Mouse (Mus musculus) hindbrain, embryonic 16.5 days (tissue): ENCODE data around the gene Pzp. TPM values are rescaled to one million over a fixed set of nuclear protein-coding genes. Genes with fewer than 3 reads are reported as not detected.

Experiments
- ATAC-seq: fragments of 200-750 bp; cut with Nextera tagmentation; 2 replicates; pipeline ENCODE4 v1.8.0; 2017; ENCODE audit warnings: moderate TSS enrichment, moderate library complexity
- H3K27ac ChIP-seq: fragments of 300-500 bp; sonication (generic); 2 replicates; pipeline ENCODE4 v1.5.1; 2014; ENCODE audit warnings: low read depth, mild to moderate bottlenecking, control low read depth, low read length, moderate library complexity
- H3K27me3 ChIP-seq: fragments of 300-500 bp; sonication (generic); replicated peaks from 2 replicates; pipeline ENCODE4 v1.6.1; 2014; ENCODE audit warnings: low read length; ENCODE audit not compliant: control insufficient read depth, insufficient read depth
- H3K36me3 ChIP-seq: fragments of 300-500 bp; sonication (generic); 2 replicates; pipeline ENCODE4 v1.6.1; 2014; ENCODE audit warnings: mild to moderate bottlenecking, low read length, moderate library complexity, mixed read lengths; ENCODE audit not compliant: control insufficient read depth, insufficient read depth
- H3K4me1 ChIP-seq: fragments of 300-500 bp; sonication (generic); 2 replicates; pipeline ENCODE4 v1.6.1; 2014; ENCODE audit warnings: low read depth, low read length; ENCODE audit not compliant: control insufficient read depth, insufficient read depth
- H3K4me2 ChIP-seq: fragments of 300-500 bp; sonication (generic); 2 replicates; pipeline ENCODE4 v1.6.1; 2014; ENCODE audit warnings: mild to moderate bottlenecking, low read length, control low read depth, moderate library complexity
- H3K4me3 ChIP-seq: fragments of 300-500 bp; sonication (generic); 2 replicates; pipeline ENCODE4 v1.5.1; 2014; ENCODE audit warnings: mild to moderate bottlenecking, low read length, control low read depth, moderate library complexity
- H3K9ac ChIP-seq: fragments of 300-500 bp; sonication (generic); 2 replicates; pipeline ENCODE4 v1.6.1; 2014; ENCODE audit warnings: low read depth, mild to moderate bottlenecking, control low read depth, low read length, moderate library complexity
- H3K9me3 ChIP-seq: fragments of 300-500 bp; sonication (generic); 2 replicates; pipeline ENCODE4 v1.6.1; 2014; ENCODE audit warnings: mild to moderate bottlenecking, low read length, moderate library complexity; ENCODE audit not compliant: control insufficient read depth
- WGBS: fragments of 180-500 bp; shearing (Covaris S2); extraction: QIAGEN DNeasy Blood & Tissue Kit; methylation state at CpG from one replicate; pipeline ENCODE4 v1.1.7; 2014; 5-methylcytosine and 5-hydroxymethylcytosine counted together
- polyA plus RNA-seq: library from polyadenylated mRNA; unstranded; fragments of >200 nt; fragmentation: Nextera tagmentation; extraction: Ambion mirVana; gene quantifications from 2 replicates; pipeline ENCODE4 v1.2.1, GENCODE M21; 2015

The Pzp gene
- 0.10 and 0.34 TPM in 2 replicates for polyA plus RNA-seq

- no peak within 1 kb of the TSS for H3K9ac ChIP-seq
- no peaks in the 10 kb centered on the region for H3K4me1 ChIP-seq
- no peaks in the 10 kb centered on the region for H3K27me3 ChIP-seq
- WGBS, result 88% methylated on average over 4 of the region's 4 CpGs
- ATAC-seq, result no peak
- no peak within 1 kb of the TSS for H3K4me2 ChIP-seq
- no peak within 1 kb of the TSS for H3K27ac ChIP-seq
- no peaks in the 10 kb centered on the region for H3K9me3 ChIP-seq
- no peak within 1 kb of the TSS for H3K4me3 ChIP-seq
- no peaks in the 10 kb centered on the region for H3K36me3 ChIP-seq
These were observed at the start of gene Pzp for GRCm38 (mm10) chr6:128526601-128527000. Pzp (minus strand) TSS chr6:128526720.

- H3K4me1 ChIP-seq, result no peaks in the 10 kb centered on the region
- H3K36me3 ChIP-seq, result no peaks in the 10 kb centered on the region
- no peak overlapping the region for H3K9ac ChIP-seq
- 93% methylated on average over 11 of the region's 11 CpGs for WGBS
- H3K27ac ChIP-seq, result no peak overlapping the region
- no peaks in the 10 kb centered on the region for H3K9me3 ChIP-seq
- no peak overlapping the region for H3K4me3 ChIP-seq
- no peak overlapping the region for H3K4me2 ChIP-seq
- H3K27me3 ChIP-seq, result no peaks in the 10 kb centered on the region
- no peak for ATAC-seq
These were observed 40.1 kb upstream of the Pzp start for GRCm38 (mm10) chr6:128566589-128566988.

GRCm38 (mm10) chr6:128554049-128554448, 27.5 kb upstream of the Pzp start:
- H3K4me1 ChIP-seq, result no peaks in the 10 kb centered on the region
- H3K4me2 ChIP-seq, result no peak overlapping the region
- H3K4me3 ChIP-seq, result no peak overlapping the region
- H3K27ac ChIP-seq, result no peak overlapping the region
- no peaks in the 10 kb centered on the region for H3K36me3 ChIP-seq
- no peaks in the 10 kb centered on the region for H3K9me3 ChIP-seq
- H3K27me3 ChIP-seq, result no peaks in the 10 kb centered on the region
- no peak for ATAC-seq
- WGBS, result 90% methylated on average over 7 of the region's 7 CpGs
- H3K9ac ChIP-seq, result no peak overlapping the region

GRCm38 (mm10) chr6:128549463-128550452, 23.2 kb upstream of the Pzp start:
- no peaks in the 10 kb centered on the region for H3K36me3 ChIP-seq
- H3K4me2 ChIP-seq, result no peak overlapping the region
- no peak overlapping the region for H3K9ac ChIP-seq
- no peak overlapping the region for H3K27ac ChIP-seq
- no peaks in the 10 kb centered on the region for H3K9me3 ChIP-seq
- H3K4me1 ChIP-seq, result no peaks in the 10 kb centered on the region
- 86% methylated on average over 15 of the region's 15 CpGs for WGBS
- no peaks in the 10 kb centered on the region for H3K27me3 ChIP-seq
- no peak overlapping the region for H3K4me3 ChIP-seq
- no peak for ATAC-seq

- no peak for ATAC-seq
- Histone ChIP-seq H3K4me1 (no peaks in the 10 kb centered on the region), H3K36me3 (no peaks in the 10 kb centered on the region), H3K27ac (no peak overlapping the region), H3K4me3 (no peak overlapping the region), H3K27me3 (no peaks in the 10 kb centered on the region), H3K9me3 (no peaks in the 10 kb centered on the region), H3K4me2 (no peak overlapping the region), H3K9ac (no peak overlapping the region)
- WGBS, result 84% methylated on average over 10 of the region's 10 CpGs
These were observed 22.0 kb upstream of the Pzp start for GRCm38 (mm10) chr6:128548532-128548931.

GRCm38 (mm10) chr6:128545402-128545801, 18.9 kb upstream of the Pzp start:
- Histone ChIP-seq H3K4me1 (no peaks in the 10 kb centered on the region), H3K27me3 (no peaks in the 10 kb centered on the region), H3K27ac (no peak overlapping the region), H3K4me2 (no peak overlapping the region), H3K4me3 (no peak overlapping the region), H3K9me3 (no peaks in the 10 kb centered on the region), H3K36me3 (no peaks in the 10 kb centered on the region), H3K9ac (no peak overlapping the region)
- 87% methylated on average over 4 of the region's 4 CpGs for WGBS
- ATAC-seq, result no peak

GRCm38 (mm10) chr6:128543226-128543625, 16.7 kb upstream of the Pzp start:
- 89% methylated on average over 13 of the region's 13 CpGs for WGBS
- Histone ChIP-seq H3K27ac (no peak overlapping the region), H3K4me3 (no peak overlapping the region), H3K4me2 (no peak overlapping the region), H3K9me3 (no peaks in the 10 kb centered on the region), H3K4me1 (no peaks in the 10 kb centered on the region), H3K27me3 (no peaks in the 10 kb centered on the region), H3K9ac (no peak overlapping the region), H3K36me3 (no peaks in the 10 kb centered on the region)
- no peak for ATAC-seq

GRCm38 (mm10) chr6:128535250-128535649, 8.7 kb upstream of the Pzp start:
- WGBS, result 91% methylated on average over 2 of the region's 2 CpGs
- H3K4me3 ChIP-seq, result no peak overlapping the region
- ATAC-seq, result no peak
- H3K4me1 ChIP-seq, result no peaks in the 10 kb centered on the region
- H3K36me3 ChIP-seq, result no peaks in the 10 kb centered on the region
- no peak overlapping the region for H3K4me2 ChIP-seq
- no peak overlapping the region for H3K27ac ChIP-seq
- H3K27me3 ChIP-seq, result no peaks in the 10 kb centered on the region
- no peaks in the 10 kb centered on the region for H3K9me3 ChIP-seq
- no peak overlapping the region for H3K9ac ChIP-seq

GRCm38 (mm10) chr6:128533296-128533695, 6.8 kb upstream of the Pzp start:
- Histone ChIP-seq H3K4me3 (no peak overlapping the region), H3K27ac (no peak overlapping the region), H3K4me2 (no peak overlapping the region), H3K36me3 (no peaks in the 10 kb centered on the region), H3K9me3 (no peaks in the 10 kb centered on the region), H3K27me3 (no peaks in the 10 kb centered on the region), H3K9ac (no peak overlapping the region), H3K4me1 (no peaks in the 10 kb centered on the region)
- ATAC-seq, result no peak
- 95% methylated on average over 6 of the region's 6 CpGs for WGBS
